Mouse (Mus musculus) lung, postnatal 0 days (tissue): ENCODE measurements around the gene Gata3.

Source experiments
- CTCF ChIP-seq: IDR thresholded peaks from 2 replicates; pipeline ENCODE4 v1.5.1; 2016; ENCODE audit warnings: antibody characterized with exemption, mild to moderate bottlenecking
- EP300 ChIP-seq: IDR thresholded peaks from 2 replicates; pipeline ENCODE4 v1.6.1; 2016; ENCODE audit warnings: antibody characterized with exemption, mild to moderate bottlenecking, control low read depth

GRCm38 (mm10) chr2:9905995-9906394, 16.2 kb upstream of the Gata3 start:
- no peak for TF ChIP-seq CTCF
- TF ChIP-seq EP300: no peak
